Mouse (Mus musculus) E14TG2a.4 (cell line): ENCODE results near the gene Hcn2.

ENCODE experiments used
- H3K27me3 ChIP-seq: 2 replicates; pipeline ENCODE4 v1.6.1; 2014; ENCODE audit warnings: low read length, control low read depth; ENCODE audit not compliant: insufficient read depth
- H3K36me3 ChIP-seq: 2 replicates; pipeline ENCODE4 v1.6.1; 2014; ENCODE audit warnings: low read length, control low read depth; ENCODE audit not compliant: insufficient read depth
- H3K4me1 ChIP-seq: replicated peaks from 2 replicates; pipeline ENCODE4 v1.6.1; 2014; ENCODE audit warnings: low read depth, low read length, control low read depth
- H3K4me3 ChIP-seq: replicated peaks from 2 replicates; pipeline ENCODE4 v1.5.1; 2014; ENCODE audit warnings: mild to moderate bottlenecking, low read length
- H3K9me3 ChIP-seq: 2 replicates; pipeline ENCODE4 v1.6.1; 2014; ENCODE audit warnings: low read length, control low read depth
- CTCF ChIP-seq: conservative IDR thresholded peaks from 2 replicates; pipeline ENCODE4 v1.5.1; 2014; ENCODE audit warnings: low read length
- NANOG ChIP-seq: IDR thresholded peaks from 2 replicates; pipeline ENCODE4 v1.6.1; 2014; ENCODE audit warnings: borderline replicate concordance, low read length, mixed read lengths
- POU5F1 ChIP-seq: IDR thresholded peaks from 2 replicates; pipeline ENCODE4 v1.6.1; 2014; ENCODE audit warnings: low read length, borderline replicate concordance

Gene Hcn2

DNA sequence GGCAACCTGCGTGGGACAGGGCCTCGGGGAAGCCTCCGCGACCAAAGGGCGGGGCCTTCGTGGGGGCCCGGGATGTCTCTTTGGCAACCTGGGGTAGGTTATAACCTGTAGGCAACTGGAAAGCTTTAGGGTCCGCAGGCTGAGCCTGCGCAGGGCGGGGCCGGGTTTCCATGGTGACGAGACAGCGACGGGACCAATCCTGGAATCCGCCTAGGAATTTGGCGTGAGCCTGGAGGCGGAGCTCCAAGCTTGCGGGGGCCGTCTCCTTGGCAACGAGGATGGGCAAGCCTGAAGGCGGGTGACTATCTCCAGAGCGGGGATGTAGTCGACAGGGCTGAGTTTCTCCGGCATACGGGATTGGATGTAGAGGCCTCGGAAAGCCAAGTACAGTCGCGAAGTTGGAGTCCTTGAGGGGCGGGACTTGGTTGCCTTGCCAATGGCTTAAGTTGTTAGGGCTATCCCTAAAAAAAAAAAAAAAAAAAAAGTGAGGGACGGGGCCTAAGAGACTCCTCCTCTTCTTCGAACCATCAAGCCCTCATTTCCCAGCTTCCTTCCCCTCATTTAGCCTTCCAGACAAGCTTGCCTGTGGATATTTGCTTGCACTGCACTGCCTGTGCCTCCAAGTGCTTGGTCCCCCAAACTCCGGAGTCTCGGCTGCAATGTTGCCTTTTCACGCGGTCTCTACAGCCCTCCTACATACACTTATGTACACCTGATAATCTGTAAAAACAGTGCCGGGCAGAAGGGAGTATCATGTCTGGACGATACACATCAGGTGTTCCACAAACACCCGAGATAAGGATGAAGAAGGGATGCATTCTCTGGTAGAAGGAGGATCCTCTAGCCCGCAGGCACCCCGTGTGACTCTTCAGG, 51.2 kb downstream of the Hcn2 start:
- peaks cover 9% of the 10 kb centered on the region for H3K27me3 ChIP-seq
- no peak for TF ChIP-seq POU5F1
- no peak for TF ChIP-seq CTCF
- no peak for TF ChIP-seq NANOG
- H3K4me3 ChIP-seq, result peak overlapping the region; percentile 96
- H3K36me3 ChIP-seq, result peaks cover 32% of the 10 kb centered on the region
- H3K4me1 ChIP-seq, result peaks cover 55% of the 10 kb centered on the region
- no peaks in the 10 kb centered on the region for H3K9me3 ChIP-seq

DNA sequence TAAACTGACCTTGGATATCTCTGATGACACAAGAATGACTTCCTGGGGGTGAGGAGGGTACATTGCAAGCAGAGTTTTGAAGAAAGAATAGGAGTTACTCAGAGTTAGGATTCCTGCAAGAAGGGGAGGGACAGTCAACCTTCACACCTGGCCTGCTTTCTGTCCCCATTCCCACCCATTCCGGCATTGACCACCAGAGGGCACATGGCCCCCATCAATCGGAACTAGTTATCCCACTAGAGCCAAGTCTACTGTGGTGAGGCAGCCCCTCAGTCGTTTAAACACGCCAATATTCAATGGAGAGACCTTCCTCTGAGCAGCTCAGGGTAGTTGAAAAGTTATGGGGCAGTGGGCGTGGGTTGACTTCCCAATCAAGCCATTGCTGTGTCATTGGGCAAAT, 52.0 kb downstream of the Hcn2 start:
- peaks cover 24% of the 10 kb centered on the region for H3K36me3 ChIP-seq
- no peaks in the 10 kb centered on the region for H3K9me3 ChIP-seq
- H3K4me3 ChIP-seq, result no peak overlapping the region
- peaks cover 55% of the 10 kb centered on the region for H3K4me1 ChIP-seq
- TF ChIP-seq NANOG (no peak), CTCF (peak; percentile 94)
- peaks cover 9% of the 10 kb centered on the region for H3K27me3 ChIP-seq

GRCm38 (mm10) chr10:79769329-79769728, 52.9 kb downstream of the Hcn2 start:
- Histone ChIP-seq H3K4me3 (no peak overlapping the region), H3K27me3 (peaks cover 9% of the 10 kb centered on the region), H3K4me1 (peaks cover 55% of the 10 kb centered on the region), H3K9me3 (no peaks in the 10 kb centered on the region), H3K36me3 (peaks cover 15% of the 10 kb centered on the region)
- TF ChIP-seq NANOG (no peak), POU5F1 (no peak), CTCF (no peak)

DNA sequence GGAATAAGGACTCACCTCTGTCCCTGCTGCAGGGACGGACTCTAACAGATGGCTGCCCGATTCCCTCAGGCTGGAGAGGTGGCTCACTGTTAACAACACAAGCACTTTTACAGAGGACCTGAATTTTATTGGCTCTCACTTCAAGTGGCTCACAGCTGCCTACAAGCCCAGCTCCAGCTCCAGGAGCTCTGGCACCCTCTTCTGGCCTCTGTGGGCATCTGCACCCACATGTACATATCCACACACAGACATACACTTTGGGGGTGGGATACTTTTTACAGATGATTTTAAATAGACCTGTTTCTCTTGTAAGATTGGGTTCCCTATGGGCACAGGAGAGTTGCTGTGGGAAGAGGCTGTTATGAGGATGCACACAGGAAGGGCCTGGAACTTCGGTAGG, 55.9 kb downstream of the Hcn2 start:
- TF ChIP-seq NANOG (no peak), POU5F1 (no peak), CTCF (peak; percentile 81)
- no peaks in the 10 kb centered on the region for H3K36me3 ChIP-seq
- H3K4me3 ChIP-seq, result no peak overlapping the region
- peaks cover 52% of the 10 kb centered on the region for H3K4me1 ChIP-seq
- no peaks in the 10 kb centered on the region for H3K9me3 ChIP-seq
- peaks cover 23% of the 10 kb centered on the region for H3K27me3 ChIP-seq

DNA sequence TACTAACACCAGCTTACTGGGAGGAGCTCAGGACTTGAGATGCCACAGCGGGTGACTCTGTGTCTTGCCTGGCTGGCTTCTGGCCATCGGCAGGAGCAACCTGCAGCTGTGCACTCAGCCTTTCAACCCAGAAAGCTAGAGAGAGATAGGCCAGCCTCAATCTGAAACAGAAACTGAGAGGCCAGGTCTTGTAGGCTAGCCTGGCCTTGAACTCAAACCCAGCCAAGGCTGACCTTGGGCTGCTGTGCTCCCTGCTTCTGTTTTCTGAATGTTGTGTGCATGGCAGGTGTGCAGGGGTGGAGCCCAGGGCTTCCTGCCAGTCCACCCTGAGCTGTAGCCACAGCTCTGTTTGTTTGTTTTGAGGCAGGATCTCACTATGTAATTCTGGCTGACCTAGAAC, 56.8 kb downstream of the Hcn2 start:
- Histone ChIP-seq H3K9me3 (no peaks in the 10 kb centered on the region), H3K4me1 (peaks cover 53% of the 10 kb centered on the region), H3K36me3 (no peaks in the 10 kb centered on the region), H3K27me3 (peaks cover 32% of the 10 kb centered on the region), H3K4me3 (no peak overlapping the region)
- TF ChIP-seq POU5F1, result no peak
- no peak for TF ChIP-seq CTCF
- no peak for TF ChIP-seq NANOG

- Histone ChIP-seq H3K27me3 (peaks cover 47% of the 10 kb centered on the region), H3K9me3 (no peaks in the 10 kb centered on the region), H3K4me1 (peaks cover 64% of the 10 kb centered on the region), H3K4me3 (no peak overlapping the region), H3K36me3 (no peaks in the 10 kb centered on the region)
- TF ChIP-seq NANOG (no peak), POU5F1 (no peak), CTCF (peak; percentile 84)
Measured at GRCm38 (mm10) chr10:79774486-79775279, 58.2 kb downstream of the Hcn2 start.

- TF ChIP-seq CTCF, result no peak
- TF ChIP-seq POU5F1, result no peak
- no peak for TF ChIP-seq NANOG
- Histone ChIP-seq H3K4me3 (peak within 1 kb of the TSS; percentile 72), H3K9me3 (no peaks in the 10 kb centered on the region), H3K36me3 (no peaks in the 10 kb centered on the region), H3K4me1 (peaks cover 74% of the 10 kb centered on the region), H3K27me3 (peaks cover 52% of the 10 kb centered on the region)
Measured at GRCm38 (mm10) chr10:79777103-79777531, 60.7 kb downstream of the Hcn2 start, which contains the start of gene Fstl3. Gene Fstl3, plus strand, starts transcription at chr10:79777272.

DNA sequence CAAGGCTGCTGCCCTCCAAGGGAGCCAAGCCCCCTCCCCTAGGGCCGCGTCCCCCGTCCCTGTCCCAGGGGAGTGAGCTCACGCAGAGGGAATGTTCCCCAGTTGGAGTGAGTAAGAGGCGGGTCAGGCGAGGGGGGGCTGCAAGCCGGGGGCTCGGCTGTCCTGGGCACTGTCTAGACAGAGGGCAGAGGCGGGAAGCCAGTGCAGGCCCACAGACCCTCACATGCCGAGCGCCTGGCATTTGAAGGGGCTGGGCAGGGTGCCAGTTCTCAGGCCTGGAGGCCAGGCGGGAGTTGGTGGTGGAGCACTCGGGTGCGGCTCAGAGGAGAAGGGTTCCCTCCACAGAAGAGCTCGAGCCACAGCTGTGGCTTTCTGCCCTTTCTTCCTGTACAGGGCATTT, 61.6 kb downstream of the Hcn2 start:
- H3K4me3 ChIP-seq, result peak overlapping the region; percentile 52
- no peaks in the 10 kb centered on the region for H3K9me3 ChIP-seq
- H3K27me3 ChIP-seq, result peaks cover 61% of the 10 kb centered on the region
- H3K4me1 ChIP-seq, result peaks cover 70% of the 10 kb centered on the region
- H3K36me3 ChIP-seq, result no peaks in the 10 kb centered on the region
- TF ChIP-seq CTCF, result no peak
